Mouse (Mus musculus): ENCODE measurements at regions not wholly inside any gene's neighbourhood (a gene's known extent, or its start where the extent isn't known, plus 50 kb on each side); places are given as distances from the start of the nearest gene placed in this dataset.

GRCm38 (mm10) chr3:144109769-144110168, 95.3 kb downstream of the Lmo4 start:
- no peak for TF ChIP-seq POLR2A (IDR thresholded peaks at IDR 0.05; ENCODE audit: extremely low read depth, insufficient read depth, low read length)
- no peak for TF ChIP-seq CTCF (IDR thresholded peaks at IDR 0.05; ENCODE audit: low read depth, low read length)

All from liver, adult 2 months (tissue).